Mouse (Mus musculus): ENCODE measurements around the gene Ugt2b35. TPM values are rescaled to one million over a fixed set of nuclear protein-coding genes. Genes with fewer than 3 reads are reported as not detected.

The Ugt2b35 gene
- total RNA-seq (2023; ENCODE audit: inconsistent age), result not detected in 4 replicates

DNA sequence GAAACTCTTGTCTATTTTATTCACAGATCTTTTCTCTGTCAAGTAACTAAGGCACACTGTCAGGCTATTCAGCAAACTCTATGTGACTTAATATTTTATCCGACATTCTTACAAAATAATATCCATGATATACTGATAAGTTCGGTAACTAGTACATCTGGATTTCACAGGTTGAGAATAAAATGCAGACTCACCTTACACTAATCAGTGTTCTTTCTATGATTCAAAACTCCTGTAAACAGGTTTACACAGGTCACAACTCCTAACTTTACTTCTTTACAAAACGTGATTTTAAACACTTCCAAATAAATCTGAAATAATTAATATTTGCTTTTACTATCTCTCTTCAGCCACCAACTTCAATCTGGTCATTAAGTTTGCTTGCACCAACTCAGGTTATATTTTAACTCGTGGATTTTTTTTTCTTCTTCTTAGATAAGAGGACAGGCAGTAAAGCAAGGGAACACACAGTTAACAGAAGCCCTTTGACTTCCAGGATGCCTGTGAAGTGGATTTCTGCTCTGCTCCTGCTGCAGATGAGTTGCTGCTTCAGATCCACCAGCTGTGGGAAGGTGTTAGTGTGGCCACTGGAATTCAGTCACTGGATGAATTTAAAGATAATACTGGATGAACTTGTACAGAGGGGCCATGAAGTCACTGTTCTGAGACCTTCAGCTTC lies at the start of gene Ugt2b35:
Gene Ugt2b35 (plus strand): TSS at position 466 of the 679 bp plus-strand sequence.

Other genes starting within 250 kb of the Ugt2b35 start
- 209 to 233 TPM (median 221 TPM) in 4 replicates for gene Ythdc1, start 196.6 kb upstream of the Ugt2b35 start, total RNA-seq (2023; ENCODE audit: inconsistent age)
- gene Ugt2b34, start 93.9 kb upstream of the Ugt2b35 start, total RNA-seq (2023; ENCODE audit: inconsistent age), result not detected in 4 replicates
- not detected in 4 replicates for gene Ugt2b1, start 74.3 kb upstream of the Ugt2b35 start, total RNA-seq (2023; ENCODE audit: inconsistent age)
- gene Ugt2b36, start 91.7 kb downstream of the Ugt2b35 start, total RNA-seq (2023; ENCODE audit: inconsistent age), result not detected in 4 replicates
- not detected in 4 replicates for gene Ugt2b5, start 139.5 kb downstream of the Ugt2b35 start, total RNA-seq (2023; ENCODE audit: inconsistent age)

Data from B cell, adult (primary cell).